Mouse (Mus musculus): ENCODE results near the gene Itpkb.

DNA sequence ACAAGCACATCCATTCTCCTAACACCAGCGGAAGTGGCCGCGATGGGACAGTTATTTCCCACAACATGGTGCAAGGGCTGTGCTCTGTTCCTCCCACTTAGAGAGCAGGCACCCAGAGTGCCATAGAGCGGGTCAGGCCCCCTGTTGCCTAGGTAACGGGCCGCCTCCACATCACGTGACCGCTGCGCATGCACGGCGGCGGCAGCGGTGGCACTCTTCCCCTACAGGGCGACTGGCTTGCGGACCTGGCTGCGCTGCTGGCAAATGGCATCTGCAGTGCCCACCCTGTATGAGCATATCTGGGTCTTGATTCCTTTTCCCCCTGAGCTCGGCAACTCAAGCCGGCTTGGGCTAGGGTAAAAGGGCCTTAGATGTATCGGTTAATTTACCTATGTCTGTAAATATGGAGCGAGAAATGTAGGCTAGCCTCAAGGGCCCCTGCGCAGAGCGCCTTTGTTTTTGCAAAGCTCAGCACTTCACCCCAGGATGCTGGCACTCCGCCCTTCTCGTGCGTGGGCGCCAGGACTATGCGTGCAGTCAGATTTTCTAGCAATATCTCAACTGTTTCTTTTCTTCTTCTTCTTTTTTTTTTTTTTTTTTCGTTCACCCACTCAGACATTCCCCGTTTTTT lies 35.0 kb downstream of the Itpkb start:
- TF ChIP-seq CTCF (IDR thresholded peaks at IDR 0.05; ENCODE audit: borderline replicate concordance, insufficient read depth, low read length) = no peak
- peak; percentile 91 for TF ChIP-seq POLR2A (IDR thresholded peaks at IDR 0.05; ENCODE audit: low read depth, low read length)
